Mouse (Mus musculus) layer of hippocampus, postnatal 36 days (tissue): ENCODE measurements around the gene Armh3. TPM values are rescaled to one million over a fixed set of nuclear protein-coding genes. Genes with fewer than 3 reads are reported as not detected.
A peak's percentile ranks its signal among the peaks of the same experiment; 100 is the strongest.

Source experiments
- DNase-seq, 2 experiments: peaks; one replicate each; pipeline ENCODE4 v3.0.0; 2022
- total RNA-seq, 2 experiments: library from RNA; stranded (reverse); gene quantifications; 2 replicates each; pipeline ENCODE4 v1.2.3; 2021

The Armh3 gene
- total RNA-seq, 2 experiments from 2014 or later = 20.3 to 22.4 TPM

GRCm38 (mm10) chr19:45903861-45904260 lies 94.4 kb downstream of the Armh3 start:
- DNase-seq = no peak

- no peak for DNase-seq
Observed at GRCm38 (mm10) chr19:45902390-45903035, 95.8 kb downstream of the Armh3 start.

- DNase-seq = no peak
Observed at GRCm38 (mm10) chr19:45900836-45901235, 97.5 kb downstream of the Armh3 start.

GRCm38 (mm10) chr19:45895726-45896125 lies 102.6 kb downstream of the Armh3 start:
- no peak for DNase-seq

GRCm38 (mm10) chr19:45882056-45882455 lies 116.2 kb downstream of the Armh3 start:
- no peak for DNase-seq

GRCm38 (mm10) chr19:45873320-45873719 lies 125.0 kb downstream of the Armh3 start:
- no peak for DNase-seq

- DNase-seq = no peak
Observed at GRCm38 (mm10) chr19:45855284-45855920, 142.9 kb downstream of the Armh3 start.

- no peak for DNase-seq
Observed at GRCm38 (mm10) chr19:45854521-45854920, 143.8 kb downstream of the Armh3 start.

- no peak for DNase-seq
Observed at GRCm38 (mm10) chr19:45847733-45848093, 150.6 kb downstream of the Armh3 start.

- DNase-seq = no peak
Observed at GRCm38 (mm10) chr19:45847016-45847732, 151.1 kb downstream of the Armh3 start.

GRCm38 (mm10) chr19:45844209-45844608 lies 154.1 kb downstream of the Armh3 start:
- DNase-seq = no peak

GRCm38 (mm10) chr19:45843424-45843823 lies 154.9 kb downstream of the Armh3 start:
- DNase-seq = no peak

GRCm38 (mm10) chr19:45837050-45837994 lies 161.0 kb downstream of the Armh3 start:
- DNase-seq = peak in 1 of 2 experiments; percentile 46

- DNase-seq = no peak
Observed at GRCm38 (mm10) chr19:45835490-45835889, 162.8 kb downstream of the Armh3 start.

- DNase-seq = no peak
Observed at GRCm38 (mm10) chr19:45833665-45834064, 164.6 kb downstream of the Armh3 start.

- DNase-seq = no peak
Observed at GRCm38 (mm10) chr19:45830679-45831078, 167.6 kb downstream of the Armh3 start.

GRCm38 (mm10) chr19:45827736-45828135 lies 170.6 kb downstream of the Armh3 start:
- no peak for DNase-seq

- DNase-seq = no peak
Observed at GRCm38 (mm10) chr19:45827125-45827524, 171.2 kb downstream of the Armh3 start.

GRCm38 (mm10) chr19:45826146-45826545 lies 172.1 kb downstream of the Armh3 start:
- no peak for DNase-seq

GRCm38 (mm10) chr19:45821832-45822231 lies 176.5 kb downstream of the Armh3 start:
- no peak for DNase-seq

- DNase-seq = peak in 1 of 2 experiments; percentile 34
Observed at GRCm38 (mm10) chr19:45817816-45818490, 180.3 kb downstream of the Armh3 start.

- no peak for DNase-seq
Observed at GRCm38 (mm10) chr19:45816727-45817126, 181.6 kb downstream of the Armh3 start.
